In the genomic region with DNA sequence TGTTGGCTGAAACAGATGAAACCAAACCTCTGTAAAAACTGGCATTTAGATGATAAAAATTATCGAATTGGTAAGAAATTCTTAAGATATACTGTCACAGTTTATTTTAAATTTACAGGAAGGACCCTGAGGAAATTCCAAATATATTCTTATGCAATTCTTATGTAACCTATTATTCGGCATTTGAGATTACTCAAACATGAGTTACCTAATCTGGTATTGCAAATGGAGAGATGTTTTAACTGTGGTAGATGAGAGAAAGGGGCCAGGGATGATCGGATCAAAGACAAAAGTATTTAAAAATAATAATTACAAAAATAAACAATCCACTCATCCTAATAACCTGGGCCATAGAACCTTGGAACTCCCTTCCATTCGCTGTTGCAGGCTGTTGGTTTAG, we compare ENCODE assay signal across 23 mouse cellular contexts. TPM values are rescaled to one million over a fixed set of nuclear protein-coding genes. Genes with fewer than 3 reads are reported as not detected.
A peak's percentile ranks its signal among the peaks of the same experiment; 100 is the strongest.
DNase-seq lines count a peak whose midpoint lies in the region; ATAC-seq and TF ChIP-seq lines count a peak whose summit lies in the region.
"Had no signal": no experiment of that assay in that cellular context is flagged by ENCODE, and none has a peak within 500 bp of the region (broad histone marks: within the 10 kb centered on the region; RNA-seq: fewer than 3 reads in every experiment).

No protein-coding gene starts in this region.

- H3K27ac ChIP-seq in liver, adult 2 months (replicated peaks; ENCODE audit: insufficient read depth, low read depth, low read length): no peak overlapping the region; the same call in 1 of the 2 replicates
- H3K27ac ChIP-seq in liver, embryonic 11.5 days (ENCODE audit: low read depth, low read length): no peak overlapping the region
- H3K27ac ChIP-seq: embryonic facial prominence, embryonic 10.5 days; embryonic facial prominence, embryonic 12.5 days; forebrain, embryonic 13.5 days; forebrain, embryonic 15.5 days had no signal

- H3K4me3 ChIP-seq in liver, adult 2 months (ENCODE audit: insufficient read depth, low read depth, low read length): no peak overlapping the region
- no peak overlapping the region for H3K4me3 ChIP-seq in liver, embryonic 11.5 days (ENCODE audit: low read depth, low read length)
- H3K4me3 ChIP-seq: embryonic facial prominence, embryonic 10.5 days; embryonic facial prominence, embryonic 12.5 days; forebrain, embryonic 13.5 days; forebrain, embryonic 15.5 days had no signal

- no peak overlapping the region for H3K4me2 ChIP-seq in liver, embryonic 11.5 days
- H3K4me2 ChIP-seq: embryonic facial prominence, embryonic 12.5 days; forebrain, embryonic 13.5 days; forebrain, embryonic 15.5 days had no signal

- H3K9me3 ChIP-seq in liver, embryonic 11.5 days (ENCODE audit: control insufficient read depth, low read length): no peaks in the 10 kb centered on the region
- H3K9me3 ChIP-seq: embryonic facial prominence, embryonic 10.5 days; embryonic facial prominence, embryonic 12.5 days; forebrain, embryonic 13.5 days; forebrain, embryonic 15.5 days had no signal

- H3K27me3 ChIP-seq in liver, adult 2 months (ENCODE audit: control insufficient read depth, insufficient read depth, low read length): no peaks in the 10 kb centered on the region
- no peaks in the 10 kb centered on the region for H3K27me3 ChIP-seq in liver, embryonic 11.5 days (replicated peaks; ENCODE audit: control insufficient read depth, insufficient read depth, low read length)
- H3K27me3 ChIP-seq: embryonic facial prominence, embryonic 12.5 days; forebrain, embryonic 13.5 days; forebrain, embryonic 15.5 days had no signal

- TF ChIP-seq CTCF in liver, adult 2 months (IDR thresholded peaks at IDR 0.05; ENCODE audit: low read depth, low read length): no peak

- no peak overlapping the region for H3K9ac ChIP-seq in liver, adult 2 months (ENCODE audit: low read depth, low read length)
- H3K9ac ChIP-seq in liver, embryonic 11.5 days (ENCODE audit: low read depth, low read length): no peak overlapping the region
- H3K9ac ChIP-seq: embryonic facial prominence, embryonic 12.5 days; forebrain, embryonic 13.5 days; forebrain, embryonic 15.5 days had no signal

- peaks cover 21% of the 10 kb centered on the region for H3K36me3 ChIP-seq in liver, adult 2 months (ENCODE audit: control insufficient read depth, insufficient read depth, low read length)
- H3K36me3 ChIP-seq in liver, embryonic 11.5 days (ENCODE audit: control insufficient read depth, insufficient read depth, low read length): peaks cover 2% of the 10 kb centered on the region; the same call in 1 of the 2 replicates

- no peak for ATAC-seq in liver, embryonic 11.5 days (replicated peaks; ENCODE audit: low FRiP score)
- ATAC-seq in megakaryocyte progenitor cell, adult 5-6 weeks (replicated peaks; ENCODE audit: poor library complexity): peak; percentile 54; the same call in 1 of the 2 replicates
- ATAC-seq: activated CD4-positive, CD25-positive, alpha-beta regulatory T cell, adult 4 months; forebrain, embryonic 13.5 days; forebrain, embryonic 15.5 days had no signal

- no peaks in the 10 kb centered on the region for H3K79me2 ChIP-seq in liver, adult 2 months (ENCODE audit: control insufficient read depth, insufficient read depth, low read length)

- DNase-seq in heart, adult 11 months: peak; percentile 36
- no peak for DNase-seq in heart, postnatal 4 days
- peak; percentile 58 for DNase-seq in liver, adult 2 months (ENCODE audit: extremely low read depth, low read depth, low spot score)
- no peak for DNase-seq in liver, embryonic 11.5 days (ENCODE audit: low spot score)
- DNase-seq in T-cell, adult 2 months (ENCODE audit: low spot score): no peak
- DNase-seq: adrenal gland, adult 8-10 months; adrenal gland, postnatal 14 days; adrenal gland, postnatal 36 days; cerebellum, adult 11-12 months; cerebellum, adult 2 months; cerebellum, adult 9-10 months; cerebellum, postnatal 10 days; cerebellum, postnatal 25 days had no signal

- WGBS in liver, adult 2 months: 53% methylated on average over 4 of the region's 4 CpGs
- WGBS in liver, embryonic 11.5 days: 83% methylated on average over 4 of the region's 4 CpGs

- TF ChIP-seq POLR2A in liver, adult 2 months (IDR thresholded peaks at IDR 0.05; ENCODE audit: extremely low read depth, insufficient read depth, low read length): no peak

- H3K4me1 ChIP-seq in liver, adult 2 months (ENCODE audit: control insufficient read depth, insufficient read depth, low read length): peaks cover 9% of the 10 kb centered on the region
- H3K4me1 ChIP-seq in liver, embryonic 11.5 days (replicated peaks; ENCODE audit: control insufficient read depth, insufficient read depth, low read length): no peaks in the 10 kb centered on the region
- H3K4me1 ChIP-seq: embryonic facial prominence, embryonic 10.5 days; embryonic facial prominence, embryonic 12.5 days; forebrain, embryonic 13.5 days; forebrain, embryonic 15.5 days had no signal

RNA-seq across cellular contexts. Expression of gene Lmod2, which starts 12.8 kb away (rescaled TPM):
- total RNA-seq in heart, postnatal 4 days (2021): 100 to 1,000 TPM; 183 to 207 TPM
- total RNA-seq in liver, adult 2 months (2014; rRNA removed): 0.37 TPM in 1 of 2 replicates, not detected in the other
- not detected in 2 replicates for polyA plus RNA-seq in liver, adult 2 months (2012; rRNA removed)
- 0.14 and 0.41 TPM in 2 replicates for polyA plus RNA-seq in liver, embryonic 11.5 days (2014; fragmentation: Nextera tagmentation; extraction: Ambion mirVana)
- total RNA-seq in megakaryocyte progenitor cell, adult 5-6 weeks (2015): not detected in 2 replicates
- not detected in 2 replicates for total RNA-seq in megakaryocyte progenitor cell, adult 5-6 weeks (2017)
- total RNA-seq: adrenal gland, postnatal 14 days; ES-E14; MEL had no signal
- polyA plus RNA-seq: activated CD4-positive, CD25-positive, alpha-beta regulatory T cell, adult 4 months; cortical plate, adult 2 months; embryonic facial prominence, embryonic 10.5 days; forebrain, embryonic 11.5 days; forebrain, embryonic 13.5 days; forebrain, embryonic 15.5 days had no signal

RNA-seq across cellular contexts. Expression of gene Wasl, which starts 54.5 kb away (rescaled TPM):
- 10 to 100 TPM; 33.8 to 34.7 TPM for total RNA-seq in heart, postnatal 4 days (2021)
- 36.9 and 40.9 TPM in 2 replicates for total RNA-seq in liver, adult 2 months (2014; rRNA removed)
- 29.4 and 44.5 TPM in 2 replicates for polyA plus RNA-seq in liver, adult 2 months (2012; rRNA removed)
- polyA plus RNA-seq in liver, embryonic 11.5 days (2014; fragmentation: Nextera tagmentation; extraction: Ambion mirVana): 28.2 and 29.4 TPM in 2 replicates
- total RNA-seq in megakaryocyte progenitor cell, adult 5-6 weeks (2015): 20.1 and 21.5 TPM in 2 replicates
- 5.1 and 7.0 TPM in 2 replicates for total RNA-seq in megakaryocyte progenitor cell, adult 5-6 weeks (2017)

Comparison
In these comparisons a context has a peak if more than half of its experiments do, and no peak if none do; other contexts are left out.
1. DNase-seq: peak in heart, adult 11 months (single experiment) and liver, adult 2 months (single experiment); none in heart, postnatal 4 days (single experiment), liver, embryonic 11.5 days (single experiment) and T-cell, adult 2 months (single experiment).
2. RNA of gene Lmod2, which starts 12.8 kb away (total RNA-seq): 183 to 207 TPM in heart, postnatal 4 days; 0.37 TPM in liver, adult 2 months and not detected in megakaryocyte progenitor cell, adult 5-6 weeks; every median in the first group is over 100 times any median in the second.